ENCODE assay signal across 28 mouse cellular contexts in genomic region chr12:114932669-114933068, GRCm38 (mm10).
DNase-seq lines count a peak whose midpoint lies in the region; ATAC-seq and TF ChIP-seq lines count a peak whose summit lies in the region.
"Had no signal": no experiment of that assay in that cellular context is flagged by ENCODE, and none has a peak within 500 bp of the region (broad histone marks: within the 10 kb centered on the region; RNA-seq: fewer than 3 reads in every experiment).

No protein-coding gene starts in this region.

- H3K9me3 ChIP-seq in liver, postnatal 0 days (ENCODE audit: low read length) = no peaks in the 10 kb centered on the region
- H3K9me3 ChIP-seq in liver, embryonic 11.5 days (ENCODE audit: control insufficient read depth, low read length) = no peaks in the 10 kb centered on the region; the same call in 1 of the 2 replicates
- H3K9me3 ChIP-seq: heart, embryonic 15.5 days had no signal

- no peak for DNase-seq in liver, postnatal 0 days
- DNase-seq in liver, embryonic 11.5 days (ENCODE audit: low spot score) = no peak
- DNase-seq in lung, postnatal 25 days (ENCODE audit: low spot score) = no peak
- DNase-seq: adrenal gland, adult 8-10 months; adrenal gland, postnatal 25 days; cerebellum, adult 18-20 months; cerebellum, adult 9-10 months; cerebellum, postnatal 14 days; embryo, embryonic 11 days; gastrocnemius, adult 2 months; gastrocnemius, postnatal 14 days; heart, adult 18-20 months; heart, postnatal 10 days; heart, postnatal 36 days had no signal

- ATAC-seq in liver, postnatal 0 days = peak; percentile 47; the same call in 1 of the 2 replicates
- no peak for ATAC-seq in liver, embryonic 11.5 days (replicated peaks; ENCODE audit: low FRiP score)
- peak; percentile 83 for ATAC-seq in megakaryocyte, adult 5-6 weeks (ENCODE audit: poor library complexity, severe bottlenecking)
- ATAC-seq in neutrophil, adult 5-6 weeks (ENCODE audit: extremely low read depth, insufficient number of reproducible peaks, low FRiP score, poor library complexity, severe bottlenecking) = peak; percentile 44; the same call in 1 of the 2 replicates
- no peak for ATAC-seq in frontal cortex, adult (ENCODE audit: low TSS enrichment)
- ATAC-seq: forebrain, embryonic 13.5 days; forebrain, embryonic 16.5 days; hindbrain, embryonic 16.5 days had no signal

- H3K9ac ChIP-seq in liver, postnatal 0 days (replicated peaks) = no peak overlapping the region
- H3K9ac ChIP-seq in liver, embryonic 11.5 days (ENCODE audit: low read depth, low read length) = no peak overlapping the region
- H3K9ac ChIP-seq: embryonic facial prominence, embryonic 13.5 days; forebrain, embryonic 13.5 days; heart, embryonic 12.5 days; heart, embryonic 15.5 days; hindbrain, embryonic 13.5 days had no signal

- no peak overlapping the region for H3K4me2 ChIP-seq in liver, postnatal 0 days (ENCODE audit: low read depth, low read length)
- no peak overlapping the region for H3K4me2 ChIP-seq in liver, embryonic 11.5 days
- H3K4me2 ChIP-seq: embryonic facial prominence, embryonic 13.5 days; forebrain, embryonic 13.5 days; heart, embryonic 12.5 days; heart, embryonic 15.5 days; hindbrain, embryonic 13.5 days had no signal

- no peaks in the 10 kb centered on the region for H3K4me1 ChIP-seq in liver, postnatal 0 days (ENCODE audit: insufficient read depth)
- no peaks in the 10 kb centered on the region for H3K4me1 ChIP-seq in liver, embryonic 11.5 days (replicated peaks; ENCODE audit: control insufficient read depth, insufficient read depth, low read length)
- H3K4me1 ChIP-seq: embryonic facial prominence, embryonic 10.5 days; embryonic facial prominence, embryonic 13.5 days; forebrain, embryonic 10.5 days; forebrain, embryonic 13.5 days; heart, embryonic 12.5 days; heart, embryonic 15.5 days; hindbrain, embryonic 10.5 days; hindbrain, embryonic 13.5 days had no signal

- no peak for TF ChIP-seq EP300 in liver, postnatal 0 days (IDR thresholded peaks at IDR 0.05; ENCODE audit: low read depth)

- no peak overlapping the region for H3K27ac ChIP-seq in liver, postnatal 0 days (ENCODE audit: low read depth)
- H3K27ac ChIP-seq in liver, embryonic 11.5 days (ENCODE audit: low read depth, low read length) = no peak overlapping the region
- H3K27ac ChIP-seq: embryonic facial prominence, embryonic 10.5 days; embryonic facial prominence, embryonic 13.5 days; forebrain, embryonic 10.5 days; forebrain, embryonic 13.5 days; gastrocnemius, adult 2 months; heart, embryonic 15.5 days; hindbrain, embryonic 10.5 days; hindbrain, embryonic 13.5 days had no signal

- no peaks in the 10 kb centered on the region for H3K27me3 ChIP-seq in liver, postnatal 0 days (ENCODE audit: insufficient read depth, low read length)
- H3K27me3 ChIP-seq in liver, embryonic 11.5 days (replicated peaks; ENCODE audit: control insufficient read depth, insufficient read depth, low read length) = no peaks in the 10 kb centered on the region
- H3K27me3 ChIP-seq: embryonic facial prominence, embryonic 13.5 days; forebrain, embryonic 13.5 days; heart, embryonic 12.5 days; heart, embryonic 15.5 days; hindbrain, embryonic 13.5 days had no signal

- WGBS in liver, postnatal 0 days (ENCODE audit: insufficient replicate concordance) = 54% methylated on average over 2 of the region's 2 CpGs
- WGBS in liver, embryonic 11.5 days = 74% methylated on average over 2 of the region's 2 CpGs

- no peak overlapping the region for H3K4me3 ChIP-seq in liver, postnatal 0 days (ENCODE audit: low read depth, low read length)
- H3K4me3 ChIP-seq in liver, embryonic 11.5 days (ENCODE audit: low read depth, low read length) = no peak overlapping the region
- H3K4me3 ChIP-seq: embryonic facial prominence, embryonic 10.5 days; embryonic facial prominence, embryonic 13.5 days; erythroblast, embryonic 14.5 days; forebrain, embryonic 10.5 days; forebrain, embryonic 13.5 days; gastrocnemius, adult 2 months; heart, embryonic 12.5 days; heart, embryonic 15.5 days; hindbrain, embryonic 10.5 days; hindbrain, embryonic 13.5 days had no signal

- H3K36me3 ChIP-seq in liver, postnatal 0 days (replicated peaks; ENCODE audit: insufficient read depth, low read length) = no peaks in the 10 kb centered on the region
- H3K36me3 ChIP-seq in liver, embryonic 11.5 days (ENCODE audit: control insufficient read depth, insufficient read depth, low read length) = no peaks in the 10 kb centered on the region
- H3K36me3 ChIP-seq: embryonic facial prominence, embryonic 10.5 days; embryonic facial prominence, embryonic 13.5 days; forebrain, embryonic 10.5 days; heart, embryonic 12.5 days; heart, embryonic 15.5 days; hindbrain, embryonic 10.5 days; hindbrain, embryonic 13.5 days had no signal

- TF ChIP-seq CTCF in liver, postnatal 0 days (IDR thresholded peaks at IDR 0.05; ENCODE audit: low read depth) = no peak

Comparison
In these comparisons a context has a peak if more than half of its experiments do, and no peak if none do; other contexts are left out.
1. ATAC-seq: peak in liver, postnatal 0 days (single experiment), megakaryocyte, adult 5-6 weeks (single experiment) and neutrophil, adult 5-6 weeks (single experiment); none in liver, embryonic 11.5 days (single experiment) and frontal cortex, adult (single experiment).